Mouse (Mus musculus) heart, postnatal 14 days (tissue): Measurements from ENCODE around the gene Psma4. TPM values are rescaled to one million over a fixed set of nuclear protein-coding genes. Genes with fewer than 3 reads are reported as not detected.
"Not testable (repeated sequence)": the region's sequence is repeated elsewhere in the genome, so short reads cannot be mapped to it uniquely, and the experiment has no call there.

Source experiments
- DNase-seq, 2 experiments: peaks; one replicate each; pipeline ENCODE4 v3.0.0; 2021 to 2022
- intact Hi-C: fragments of 180-260 bp; cut with DNase I; formaldehyde crosslinking; loops from one replicate; pipeline ENCODE4 v1.15.1; 2025
- long read RNA-seq, 2 experiments: library from polyadenylated mRNA; stranded (forward); transcript quantifications; one replicate each; pipeline ENCODE4 v2.0.0; 2021
- total RNA-seq, 2 experiments: library from RNA; stranded (reverse); gene quantifications; 2 replicates each; pipeline ENCODE4 v1.2.3; 2021

Gene Psma4
- 100 to 1,000 TPM; 127 to 132 TPM for total RNA-seq
- long read RNA-seq, experiment 1, transcript Psma4-201 (9 exons, 1,165 nt): major isoform, 68 of 88 reads
- long read RNA-seq, experiment 1, partial matches to known transcripts: 5 of 88 reads
- long read RNA-seq, experiment 1, other reads (novel, unspliced or antisense): 15 of 88 reads
- long read RNA-seq, experiment 2, transcript Psma4-201 (9 exons, 1,165 nt): major isoform, 44 of 62 reads
- long read RNA-seq, experiment 2, partial matches to known transcripts: 5 of 62 reads
- long read RNA-seq, experiment 2, other reads (novel, unspliced or antisense): 13 of 62 reads

DNA sequence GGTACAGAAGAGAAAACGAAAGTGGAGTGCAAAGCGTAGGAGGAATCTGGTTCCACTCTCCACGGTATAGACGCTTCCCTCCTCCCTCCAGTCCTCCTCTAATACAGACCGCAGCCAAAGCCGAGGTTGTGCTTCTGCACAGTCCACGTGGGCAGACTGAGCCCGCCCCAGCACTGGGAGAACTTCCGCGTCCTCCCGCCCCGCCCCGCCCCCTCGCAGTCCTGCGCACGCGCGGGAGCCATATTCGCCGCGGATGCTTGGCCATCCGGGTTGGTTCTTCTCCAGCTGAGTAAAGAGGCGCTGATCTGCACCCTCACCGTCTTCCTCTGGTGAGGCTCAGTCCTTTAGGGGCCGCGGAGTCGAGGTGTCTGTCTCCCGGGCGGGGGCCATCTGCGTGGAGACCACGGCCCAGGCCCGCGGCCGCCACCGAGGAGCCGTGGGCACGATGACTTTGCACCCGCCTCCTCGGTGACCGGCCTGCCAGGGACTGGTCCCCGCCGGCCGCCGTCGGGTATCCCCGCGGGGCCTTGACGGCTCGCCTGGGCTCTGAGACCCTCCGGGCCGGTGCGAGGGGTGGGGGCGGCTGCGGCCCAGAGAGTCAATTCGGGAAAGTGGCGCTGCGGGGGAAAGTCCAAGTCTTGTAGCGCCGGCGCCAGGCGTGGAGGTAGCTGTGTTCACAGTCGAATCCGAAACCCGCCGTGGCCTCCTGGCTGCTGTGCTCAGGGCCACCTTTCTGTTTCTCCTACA, at the start of gene Psma4, which contains the start of gene AY074887:
TSS of gene Psma4 (plus strand) at position 216 of the 747 bp plus-strand sequence.
TSS of gene AY074887 (minus strand) at position 424 of the 747 bp plus-strand sequence.
- intact Hi-C loops: loop anchor here (5.0 to 10.0 kb wide), 2 partner anchors 88 to 216 kb away; partner anchors contain the start of genes Ireb2 and Wdr61
- DNase-seq: peak; percentile 94 to 95

DNA sequence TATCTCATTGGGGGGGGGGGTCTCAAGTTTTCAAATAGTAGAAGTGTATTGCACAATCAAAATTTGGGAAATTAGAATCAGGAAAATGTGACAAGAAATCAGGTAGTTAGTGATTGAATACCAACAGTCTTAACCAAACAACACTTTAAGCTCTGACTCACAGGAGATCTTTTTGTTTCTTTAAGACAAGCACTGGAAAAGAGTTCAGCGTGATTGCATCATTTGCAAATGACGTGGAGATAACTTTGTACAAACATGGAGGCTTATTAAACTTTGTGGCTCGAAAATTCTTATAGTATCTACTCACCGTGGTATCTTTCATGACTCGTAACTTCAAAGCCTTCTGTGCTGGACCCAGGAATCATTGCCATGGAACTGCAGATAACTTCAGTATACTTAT, 41.1 kb upstream of the Psma4 start:
- DNase-seq: no peak
- intact Hi-C loops: no loop called here

DNA sequence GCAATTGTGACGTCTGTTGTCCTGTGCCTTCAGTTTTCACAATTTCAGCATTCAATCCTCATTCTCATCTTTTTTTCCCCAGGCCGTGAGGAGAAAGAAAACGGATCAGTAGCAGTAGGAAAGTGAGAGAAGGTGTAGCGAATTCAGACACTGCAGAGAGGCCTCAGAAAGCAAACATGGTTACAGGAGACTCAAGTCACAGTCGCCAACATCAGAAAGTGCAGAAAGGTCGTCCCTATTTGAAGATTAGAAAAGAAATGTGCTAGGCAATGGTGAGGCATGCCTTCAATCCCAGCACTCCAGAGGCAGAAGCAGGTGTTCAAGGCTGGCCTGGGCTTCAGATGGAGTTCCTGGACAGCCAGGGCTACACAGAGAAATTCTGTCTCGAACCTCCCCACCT, 35.0 kb upstream of the Psma4 start:
- DNase-seq: no peak
- intact Hi-C loops: no loop called here

DNA sequence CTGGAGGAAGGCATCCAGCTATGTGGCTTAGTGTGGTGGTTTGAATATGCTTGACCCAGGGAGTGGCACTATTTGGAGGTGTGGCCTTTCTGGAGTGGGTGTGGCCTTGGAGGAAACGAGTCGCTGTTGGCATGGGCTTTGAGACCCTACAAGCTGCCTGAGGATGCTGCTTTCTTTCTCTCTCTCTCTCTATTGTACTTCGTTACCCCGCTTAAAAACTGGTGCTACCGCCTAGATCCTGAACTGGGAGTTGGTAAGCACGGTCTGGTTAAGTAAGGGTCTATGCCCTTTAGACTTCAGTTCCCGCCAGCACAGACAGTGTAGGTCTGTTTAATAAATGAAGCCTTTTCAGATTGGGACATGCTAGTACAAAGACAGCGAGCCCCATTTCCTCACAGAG, 34.2 kb upstream of the Psma4 start:
- intact Hi-C loops: no loop called here
- DNase-seq: no peak

DNA sequence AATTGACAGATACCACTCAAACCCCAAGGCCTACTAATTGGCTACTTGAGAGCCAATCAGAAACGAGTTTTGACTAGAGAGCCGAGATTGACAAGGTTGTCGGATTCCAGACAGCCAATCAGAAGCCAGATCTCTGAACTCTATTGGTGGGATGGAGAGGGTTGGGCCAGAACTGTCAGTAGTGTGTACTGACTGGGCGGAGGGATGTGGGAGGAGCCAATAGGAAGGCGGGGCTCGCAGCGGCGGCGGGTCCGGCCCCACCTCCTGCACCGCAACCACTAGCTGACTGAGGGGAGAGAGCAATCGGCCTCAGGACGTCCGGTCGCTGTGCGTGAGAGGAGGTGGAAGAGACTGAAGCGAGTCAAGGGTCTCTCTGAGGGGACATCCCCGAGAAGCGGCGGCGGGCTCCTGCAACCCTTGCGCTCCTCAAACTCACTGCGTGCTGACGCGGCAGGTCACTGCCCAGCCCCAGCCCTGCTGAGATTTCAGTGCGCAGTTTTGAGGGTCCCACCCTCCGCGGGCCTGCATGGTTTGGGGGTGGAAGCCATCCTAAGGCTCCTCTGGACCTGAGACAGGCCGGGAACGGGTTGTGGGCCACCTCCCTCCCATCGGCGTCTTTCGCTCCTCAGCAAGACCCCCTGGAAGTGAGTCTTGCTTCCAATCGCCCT, 33.4 kb upstream of the Psma4 start, which contains the start of gene Hykk:
TSS of gene Hykk (plus strand) at position 274 of the 668 bp plus-strand sequence.
- intact Hi-C loops: no loop called here

DNA sequence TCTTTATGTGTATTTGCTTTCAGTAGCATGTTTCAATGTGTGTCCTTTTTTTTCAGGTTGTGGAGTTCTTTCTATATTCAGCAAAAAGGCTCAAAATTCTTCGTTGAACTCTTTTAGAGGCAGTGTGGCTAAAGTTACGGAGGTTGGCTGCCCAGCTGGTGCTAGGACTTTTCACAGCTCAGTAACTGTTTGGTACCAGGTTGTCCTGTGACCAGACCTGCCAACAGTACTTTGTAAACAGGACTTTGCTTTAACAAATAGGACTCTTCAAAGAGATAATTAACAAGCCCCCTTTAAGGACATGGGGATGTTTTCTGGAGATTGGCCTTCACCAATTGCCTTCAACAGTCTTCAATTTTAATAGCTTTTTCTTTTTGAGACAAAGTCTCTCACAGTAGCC, 32.4 kb upstream of the Psma4 start:
- intact Hi-C loops: no loop called here
- DNase-seq: no peak

More for the DNA sequence above, 33.4 kb upstream of the Psma4 start, which contains the start of gene Hykk:
- DNase-seq: peak; percentile 83 to 88

DNA sequence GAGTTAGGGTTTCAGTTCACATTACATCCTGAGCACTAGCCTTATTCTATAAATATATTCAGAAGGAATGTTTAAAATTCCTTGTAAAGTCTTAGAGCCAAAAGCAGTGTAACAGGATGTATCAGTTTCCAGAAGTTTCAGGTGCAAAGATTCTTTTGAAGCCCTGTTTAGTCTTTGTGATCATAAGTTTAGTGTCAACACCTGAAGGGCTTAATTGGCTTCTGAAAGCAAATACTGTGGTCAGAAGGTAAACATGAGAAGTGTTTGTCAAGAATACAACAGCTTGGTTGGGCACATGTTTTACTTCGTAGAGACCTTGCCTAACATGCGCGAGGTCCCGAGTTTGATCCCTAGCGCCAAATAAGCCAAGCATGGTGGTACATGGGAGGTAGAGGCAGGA, 31.8 kb upstream of the Psma4 start:
- intact Hi-C loops: no loop called here
- no peak for DNase-seq

DNA sequence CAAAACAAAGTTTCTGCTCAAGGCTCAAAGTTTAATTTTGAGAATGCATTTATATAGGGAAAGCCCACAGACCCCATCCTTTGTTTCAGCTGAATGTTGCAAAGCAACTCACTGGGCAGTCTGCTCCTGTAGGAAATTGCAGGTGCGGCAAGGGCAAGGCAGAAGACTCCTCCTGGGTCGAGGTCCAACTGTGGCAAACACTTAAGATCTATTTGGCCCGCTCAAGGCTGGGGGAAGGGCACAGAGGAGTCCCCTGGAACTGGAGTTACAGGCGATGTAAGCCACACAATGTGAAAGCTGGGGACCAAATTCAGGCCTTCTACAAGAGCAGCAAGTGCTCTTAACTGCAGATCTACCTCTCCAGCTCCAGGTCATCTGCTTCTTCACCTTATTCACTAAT, 30.6 kb upstream of the Psma4 start:
- no peak for DNase-seq
- intact Hi-C loops: no loop called here

DNA sequence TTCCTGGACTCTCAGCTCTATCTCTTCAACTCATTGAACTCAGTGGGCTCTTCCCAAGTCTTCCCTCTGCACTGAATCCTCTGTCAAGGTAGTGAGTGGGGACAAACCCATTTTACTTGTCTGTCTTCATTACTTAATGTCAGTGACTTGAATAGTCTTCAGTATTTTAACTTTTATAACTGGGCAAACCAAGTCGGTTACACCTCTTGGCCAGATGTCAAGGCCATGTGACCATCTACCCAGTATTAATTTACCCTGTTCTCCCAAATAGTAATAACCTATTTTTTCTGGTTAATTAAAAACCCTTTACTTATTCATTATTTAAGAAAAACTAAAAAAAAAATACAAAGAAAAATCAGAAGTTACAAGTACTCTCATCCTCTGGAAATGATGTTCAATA, 19.8 kb upstream of the Psma4 start:
- no peak for DNase-seq
- intact Hi-C loops: no loop called here

DNA sequence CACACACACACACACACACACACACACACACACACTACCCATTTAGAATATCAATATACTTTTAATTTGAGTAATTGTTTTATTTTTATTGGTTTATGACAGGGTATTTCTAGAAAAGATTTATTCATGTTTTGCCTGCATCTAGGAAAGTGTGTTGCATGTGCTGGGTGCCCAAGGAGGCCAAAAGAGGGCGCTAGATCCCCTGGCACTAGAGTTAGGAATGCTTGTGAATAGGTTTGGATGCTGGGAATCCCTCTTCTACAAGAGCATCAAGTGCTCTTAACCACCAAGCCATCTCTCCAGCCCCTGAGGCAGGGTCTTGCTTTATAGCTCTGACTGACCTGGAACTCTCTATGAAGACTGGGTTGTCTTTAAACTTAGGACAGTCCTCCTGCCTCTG, 18.8 kb upstream of the Psma4 start:
- intact Hi-C loops: no loop called here
- DNase-seq: no peak

DNA sequence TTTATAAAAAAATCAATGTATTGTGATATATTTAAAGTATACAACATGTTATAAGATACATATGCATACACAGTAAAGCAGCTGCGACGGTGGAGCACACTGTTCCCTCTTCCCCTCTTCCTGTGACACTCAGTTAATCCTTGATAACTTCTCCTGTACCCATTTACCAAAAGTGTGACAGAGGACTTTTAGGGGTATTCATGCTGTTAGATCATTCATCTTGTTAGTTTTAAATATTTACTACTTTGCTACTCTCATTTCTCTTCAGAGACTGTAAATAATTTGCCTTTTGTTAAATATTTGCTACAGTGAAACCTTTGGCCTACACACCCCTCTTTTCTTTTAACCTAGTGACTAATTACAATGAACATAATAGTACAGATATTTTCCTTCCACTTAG, 18.2 kb upstream of the Psma4 start:
- intact Hi-C loops: no loop called here
- DNase-seq: no peak

DNA sequence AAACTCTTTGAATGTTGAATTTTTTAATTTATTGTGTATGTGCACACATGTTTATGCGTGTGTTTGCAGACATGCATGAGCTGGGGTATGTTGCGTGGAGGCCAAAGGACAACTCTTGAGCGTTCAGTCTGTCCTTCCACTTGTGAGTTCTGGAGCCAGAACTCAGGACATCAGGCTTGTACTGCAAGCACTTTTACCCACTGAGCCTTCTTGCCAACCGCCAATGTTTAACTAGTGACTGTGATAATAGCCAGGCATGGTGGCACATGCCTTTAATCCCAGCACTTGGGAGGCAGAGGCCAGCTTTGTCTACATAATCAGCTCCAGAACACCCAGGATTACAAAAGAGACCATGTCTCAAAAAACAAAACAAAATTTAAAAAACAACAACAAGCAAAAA, 8.5 kb upstream of the Psma4 start:
- intact Hi-C loops: no loop called here
- DNase-seq: no peak

DNA sequence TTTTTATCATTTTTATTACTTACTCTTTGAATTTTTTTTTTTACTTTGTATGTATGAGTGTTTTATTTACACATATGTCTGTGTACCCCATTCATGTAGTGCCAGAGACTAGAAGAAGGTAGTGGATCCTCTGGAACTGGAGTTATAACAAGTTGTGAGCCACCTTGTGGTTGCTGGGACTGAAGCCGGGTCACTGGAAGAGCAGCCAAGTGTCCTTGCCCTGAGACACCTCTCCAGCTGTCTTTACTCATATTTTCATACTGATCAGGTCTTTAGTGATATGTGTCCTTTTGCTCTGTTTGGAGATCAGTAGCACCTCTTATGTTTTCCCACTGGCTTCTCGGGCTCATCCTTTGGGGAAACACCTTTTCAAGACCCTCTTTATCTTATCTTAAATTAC, 6.1 kb upstream of the Psma4 start:
- no peak for DNase-seq
- intact Hi-C loops: no loop called here

DNA sequence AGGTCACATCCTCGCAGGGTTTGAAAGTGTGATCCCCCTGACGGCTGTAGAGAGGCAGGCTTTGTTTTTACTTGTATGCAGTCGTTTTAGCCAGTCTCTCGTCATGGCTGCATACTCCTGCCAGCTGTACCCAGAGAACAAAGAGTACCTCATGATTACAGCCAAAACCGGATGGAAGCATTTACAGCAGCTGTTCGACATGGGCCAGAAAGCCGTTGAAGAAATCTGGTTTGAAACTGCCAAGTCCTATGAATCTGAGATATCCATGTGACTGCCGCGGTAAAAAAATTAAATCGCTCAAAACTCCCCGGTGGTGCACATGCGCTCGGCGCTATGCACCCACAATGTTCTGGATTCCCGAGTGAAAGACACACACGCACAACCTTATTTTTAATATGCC, 4.3 kb upstream of the Psma4 start:
- intact Hi-C loops: no loop called here
- no peak for DNase-seq

DNA sequence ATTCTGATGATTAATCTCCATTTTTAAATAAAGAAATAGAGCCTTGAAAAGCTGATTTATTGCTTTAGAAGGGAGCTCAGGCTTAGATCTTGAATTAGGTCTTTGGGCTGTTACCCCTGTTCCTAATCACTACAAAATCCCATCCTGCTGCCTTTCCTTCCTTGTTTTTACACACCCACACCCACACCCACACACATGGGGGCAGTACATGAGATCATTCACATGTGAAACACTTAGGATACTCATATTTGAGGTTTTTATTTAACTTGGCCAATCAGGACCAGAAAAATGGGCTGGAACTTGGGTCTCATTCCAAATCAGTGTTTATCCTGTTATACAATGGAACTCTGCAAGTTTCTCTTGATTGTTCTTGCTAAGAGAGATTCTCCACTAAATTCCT, 1.1 kb upstream of the Psma4 start:
- intact Hi-C loops: no loop called here
- DNase-seq: no peak

DNA sequence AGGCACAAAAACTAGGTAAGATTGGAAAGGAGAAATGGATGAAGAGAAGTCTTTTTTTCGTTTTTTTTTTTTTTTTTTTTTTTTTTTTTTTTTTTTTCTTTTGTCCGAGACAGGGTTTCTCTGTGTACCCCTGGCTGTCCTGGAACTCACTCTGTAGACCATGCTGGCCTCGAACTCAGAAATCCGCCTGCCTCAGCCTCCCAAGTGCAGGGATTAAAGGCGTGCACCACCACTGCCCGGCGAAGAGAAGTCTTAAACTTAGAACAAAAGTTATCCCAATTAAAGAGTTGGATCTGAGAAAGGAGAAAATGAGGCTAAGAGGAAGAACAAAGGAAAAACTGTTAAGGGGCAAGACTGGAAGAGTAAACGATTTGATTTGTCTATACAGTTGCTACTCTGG, 428 bp upstream of the Psma4 start:
- intact Hi-C loops: loop anchor here (5.0 to 10.0 kb wide), 2 partner anchors 88 to 215 kb away; partner anchors contain the start of genes Ireb2 and Wdr61

DNA sequence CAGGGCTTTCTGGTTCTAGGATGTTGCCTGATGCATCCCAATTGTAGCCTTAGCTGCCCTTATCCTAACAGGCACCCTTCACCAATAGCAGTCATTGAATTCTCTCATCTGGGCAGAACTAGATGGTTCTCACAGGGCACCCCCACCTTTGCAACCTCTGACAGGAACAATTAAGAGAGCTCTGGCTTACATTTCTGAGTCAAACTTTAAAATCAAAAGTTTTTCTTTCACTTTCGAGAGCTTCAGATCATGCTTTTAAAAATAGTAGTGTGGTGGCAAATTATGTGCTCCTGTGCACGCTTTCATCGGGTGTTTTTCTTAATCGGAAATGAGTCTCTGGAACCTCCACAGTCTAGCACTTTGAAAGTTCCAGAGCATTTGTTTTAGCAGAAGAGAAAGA, 10.5 kb downstream of the Psma4 start:
- intact Hi-C loops: no loop called here
- no peak for DNase-seq

More for the DNA sequence above, 428 bp upstream of the Psma4 start:
- not testable (repeated sequence) for DNase-seq

DNA sequence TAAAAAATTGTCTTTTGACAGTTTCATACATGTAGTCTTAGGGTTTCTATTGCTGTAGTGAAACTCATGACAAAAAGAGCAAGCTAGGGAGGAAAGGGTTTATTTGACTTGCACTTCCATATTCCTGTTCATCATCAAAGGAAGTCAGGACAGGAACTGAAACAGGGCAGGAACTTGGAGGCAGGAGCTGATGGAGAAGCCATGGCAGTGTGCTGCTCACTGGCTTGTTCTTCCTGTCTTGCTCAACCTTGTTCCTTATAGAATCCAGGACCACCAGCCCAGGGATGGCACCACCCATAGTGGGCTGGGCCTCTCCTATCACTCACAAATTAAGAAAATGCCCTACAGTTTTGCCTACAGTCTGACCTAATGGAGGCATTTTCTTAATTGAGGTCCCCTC, 13.1 kb downstream of the Psma4 start:
- intact Hi-C loops: no loop called here
- DNase-seq: no peak

DNA sequence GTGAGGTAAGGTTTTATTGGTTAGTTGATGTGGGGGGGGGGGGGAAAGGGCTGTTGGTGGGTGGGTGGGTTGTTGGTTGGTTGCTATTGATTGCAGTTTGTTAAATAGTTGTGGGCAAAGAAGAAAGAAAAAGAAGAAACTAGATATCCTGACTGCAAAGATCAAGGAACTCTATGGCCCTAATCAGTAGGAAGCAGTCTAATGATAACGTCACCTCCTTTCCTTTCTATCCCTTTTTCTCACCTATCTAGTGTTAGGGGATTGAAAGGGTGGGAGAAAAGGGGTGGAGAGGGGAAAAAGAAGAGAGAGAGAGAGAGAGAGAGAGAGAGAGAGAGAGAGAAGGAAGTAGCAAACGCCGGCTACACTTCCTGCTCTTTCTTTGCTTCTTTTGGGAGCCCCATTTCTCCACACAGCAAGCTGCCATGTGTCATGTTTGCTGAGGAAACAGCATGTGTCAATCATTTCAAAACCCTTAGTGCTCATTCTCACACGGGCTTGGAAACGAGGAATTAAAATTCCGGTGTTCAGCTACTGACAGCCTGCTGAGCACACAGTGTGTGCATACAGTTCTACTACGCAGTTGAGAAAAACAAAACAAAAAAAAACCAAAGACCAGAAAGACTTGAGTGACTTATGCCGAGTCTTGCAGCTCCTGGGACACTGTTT, 19.5 kb downstream of the Psma4 start:
- no peak for DNase-seq
- intact Hi-C loops: no loop called here

DNA sequence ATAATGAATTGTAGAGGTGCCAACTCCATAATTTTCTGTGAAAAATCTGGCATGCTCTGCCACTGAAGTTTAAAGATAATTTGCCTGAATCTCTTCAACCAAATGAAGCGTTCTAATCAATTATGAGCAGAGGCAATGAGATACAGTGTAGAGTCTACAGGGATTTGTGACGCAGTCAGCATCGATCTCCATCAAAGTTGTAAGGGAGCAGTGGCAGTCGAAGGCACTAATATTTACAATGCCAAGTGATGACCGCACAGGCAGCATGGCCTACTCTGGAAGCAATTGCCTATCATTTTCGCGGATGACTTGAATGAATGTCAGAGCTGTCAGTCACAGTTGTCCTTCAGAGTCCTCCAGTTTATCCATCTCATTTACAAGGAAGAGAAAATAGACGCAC, 30.1 kb downstream of the Psma4 start, which contains the start of gene Chrna5:
TSS of gene Chrna5 (plus strand) at position 207 of the 400 bp plus-strand sequence.
- intact Hi-C loops: no loop called here
- DNase-seq: no peak
